Mouse (Mus musculus) G1E (cell line): ENCODE data around the gene Khnyn. TPM values are rescaled to one million over a fixed set of nuclear protein-coding genes. Genes with fewer than 3 reads are reported as not detected.

Experiments
- ATAC-seq: 2 replicates; pipeline ENCODE4 v1.8.0; 2016; ENCODE audit warnings: mild to moderate bottlenecking; ENCODE audit not compliant: insufficient number of reproducible peaks, poor library complexity, low FRiP score, severe bottlenecking; ENCODE audit errors: extremely low read depth
- DNase-seq: peaks from one replicate; pipeline ENCODE4 v3.0.0; 2012; ENCODE audit warnings: low spot score
- H3K27me3 ChIP-seq: 2 replicates; pipeline ENCODE4 v1.6.1; 2012; ENCODE audit warnings: mild to moderate bottlenecking, low read length, inconsistent platforms; ENCODE audit not compliant: insufficient read depth
- H3K36me3 ChIP-seq: replicated peaks from 2 replicates; pipeline ENCODE3; 2012; ENCODE audit warnings: mild to moderate bottlenecking, inconsistent platforms
- H3K4me1 ChIP-seq: 2 replicates; pipeline ENCODE4 v1.6.1; 2012; ENCODE audit warnings: low read depth, low read length, inconsistent platforms, mixed read lengths; ENCODE audit not compliant: insufficient read depth
- H3K4me3 ChIP-seq: 2 replicates; pipeline ENCODE4 v1.5.1; 2012; ENCODE audit warnings: low read depth, mild to moderate bottlenecking, inconsistent platforms, low read length, moderate library complexity, mixed read lengths
- H3K9me3 ChIP-seq: replicated peaks from 2 replicates; pipeline ENCODE4 v1.6.1; 2012; ENCODE audit warnings: inconsistent platforms
- CTCF ChIP-seq: IDR thresholded peaks from 2 replicates; pipeline ENCODE4 v1.5.1; 2012; ENCODE audit warnings: low read depth, low read length, inconsistent platforms, mixed read lengths
- GATA1 ChIP-seq: IDR thresholded peaks from 2 replicates; pipeline ENCODE4 v1.6.1; 2012; ENCODE audit warnings: borderline replicate concordance, low read length, inconsistent platforms, mixed read lengths
- GATA2 ChIP-seq: IDR thresholded peaks from 2 replicates; pipeline ENCODE4 v1.6.1; 2012; ENCODE audit warnings: low read depth, low read length, inconsistent platforms, borderline replicate concordance
- POLR2AphosphoS5 ChIP-seq: IDR thresholded peaks from 2 replicates; pipeline ENCODE4 v1.6.1; 2012; ENCODE audit warnings: low read depth, low read length, inconsistent platforms; ENCODE audit not compliant: insufficient replicate concordance
- TAL1 ChIP-seq: conservative IDR thresholded peaks from 2 replicates; pipeline ENCODE4 v1.6.1; 2012; ENCODE audit warnings: low read depth, low read length, inconsistent platforms, mixed read lengths
- polyA plus RNA-seq: library from polyadenylated mRNA; stranded (reverse); fragments of >175 nt; gene quantifications from 2 replicates; pipeline ENCODE4 v1.2.3, GENCODE M21; 2012
- total RNA-seq, 2 experiments: library from RNA; stranded (forward) in 1 of 2; stranded (reverse) in 1 of 2; fragments of 200-1000 nt in 1 of 2; fragments of >200 nt in 1 of 2; fragmentation: Nextera tagmentation in 1 of 2; gene quantifications; 2 replicates each; pipeline ENCODE4 v1.2.3; 2014 to 2017

Gene Khnyn
- 25.6 and 29.4 TPM in 2 replicates for total RNA-seq (2014; fragmentation: Nextera tagmentation)
- total RNA-seq (2017): 75.1 and 81.7 TPM in 2 replicates
- polyA plus RNA-seq: 12.6 and 15.5 TPM in 2 replicates

- ATAC-seq (peak; percentile 82), DNase-seq (peak; percentile 97)
- peaks cover 41% of the 10 kb centered on the region for H3K36me3 ChIP-seq
- peak within 1 kb of the TSS; percentile 75 for H3K4me3 ChIP-seq
- H3K4me1 ChIP-seq: peaks cover 73% of the 10 kb centered on the region
- H3K27me3 ChIP-seq: peaks cover 2% of the 10 kb centered on the region; the same call in 1 of the 2 replicates
- no peaks in the 10 kb centered on the region for H3K9me3 ChIP-seq
- TF ChIP-seq GATA1: no peak
- TF ChIP-seq CTCF: no peak
- TF ChIP-seq TAL1: no peak
- TF ChIP-seq POLR2AphosphoS5: no peak
- TF ChIP-seq GATA2: no peak
These were observed at the start of gene Khnyn for GRCm38 (mm10) chr14:55884713-55885113. Khnyn (plus strand) TSS chr14:55884947.

- DNase-seq (no peak), ATAC-seq (no peak)
- peaks cover 41% of the 10 kb centered on the region for H3K27me3 ChIP-seq
- TF ChIP-seq GATA2 (no peak), GATA1 (no peak), CTCF (no peak), POLR2AphosphoS5 (no peak), TAL1 (no peak)
- H3K36me3 ChIP-seq: no peaks in the 10 kb centered on the region
- no peaks in the 10 kb centered on the region for H3K9me3 ChIP-seq
- H3K4me1 ChIP-seq: peaks cover 3% of the 10 kb centered on the region; the same call in 1 of the 2 replicates
- no peak overlapping the region for H3K4me3 ChIP-seq
These were observed 46.4 kb upstream of the Khnyn start for GRCm38 (mm10) chr14:55838312-55838711.

GRCm38 (mm10) chr14:55838740-55839139, 46.0 kb upstream of the Khnyn start:
- Histone ChIP-seq H3K9me3 (no peaks in the 10 kb centered on the region), H3K4me1 (peaks cover 3% of the 10 kb centered on the region; the same call in 1 of the 2 replicates), H3K4me3 (no peak overlapping the region), H3K36me3 (no peaks in the 10 kb centered on the region), H3K27me3 (peaks cover 37% of the 10 kb centered on the region)
- TF ChIP-seq TAL1: no peak
- TF ChIP-seq GATA2: no peak
- ATAC-seq (no peak), DNase-seq (no peak)

GRCm38 (mm10) chr14:55840853-55841366, 43.8 kb upstream of the Khnyn start:
- H3K4me3 ChIP-seq: no peak overlapping the region
- ATAC-seq: no peak

GRCm38 (mm10) chr14:55842794-55843193, 42.0 kb upstream of the Khnyn start:
- peaks cover 31% of the 10 kb centered on the region for H3K27me3 ChIP-seq
- TF ChIP-seq GATA2 (no peak), TAL1 (no peak), GATA1 (no peak), POLR2AphosphoS5 (no peak), CTCF (no peak)
- DNase-seq (no peak), ATAC-seq (no peak)
- H3K36me3 ChIP-seq: no peaks in the 10 kb centered on the region
- H3K4me1 ChIP-seq: peaks cover 9% of the 10 kb centered on the region
- H3K4me3 ChIP-seq: no peak overlapping the region
- no peaks in the 10 kb centered on the region for H3K9me3 ChIP-seq

More at GRCm38 (mm10) chr14:55840853-55841366, 43.8 kb upstream of the Khnyn start:
- no peaks in the 10 kb centered on the region for H3K36me3 ChIP-seq
- no peak for DNase-seq
- H3K9me3 ChIP-seq: no peaks in the 10 kb centered on the region
- TF ChIP-seq CTCF: no peak
- no peak for TF ChIP-seq TAL1
- no peak for TF ChIP-seq GATA2
- no peak for TF ChIP-seq POLR2AphosphoS5
- TF ChIP-seq GATA1: no peak
- peaks cover 3% of the 10 kb centered on the region; the same call in 1 of the 2 replicates for H3K4me1 ChIP-seq
- peaks cover 33% of the 10 kb centered on the region for H3K27me3 ChIP-seq

GRCm38 (mm10) chr14:55845506-55846294, 39.0 kb upstream of the Khnyn start:
- H3K36me3 ChIP-seq: no peaks in the 10 kb centered on the region
- TF ChIP-seq POLR2AphosphoS5: no peak
- TF ChIP-seq TAL1: no peak
- no peak for TF ChIP-seq GATA2
- TF ChIP-seq CTCF: no peak
- no peak for TF ChIP-seq GATA1
- H3K4me1 ChIP-seq: peaks cover 9% of the 10 kb centered on the region
- no peak overlapping the region for H3K4me3 ChIP-seq
- H3K9me3 ChIP-seq: no peaks in the 10 kb centered on the region
- ATAC-seq (no peak), DNase-seq (no peak)
- H3K27me3 ChIP-seq: peaks cover 20% of the 10 kb centered on the region
